Mouse (Mus musculus): ENCODE measurements around the gene Bak1.

DNA sequence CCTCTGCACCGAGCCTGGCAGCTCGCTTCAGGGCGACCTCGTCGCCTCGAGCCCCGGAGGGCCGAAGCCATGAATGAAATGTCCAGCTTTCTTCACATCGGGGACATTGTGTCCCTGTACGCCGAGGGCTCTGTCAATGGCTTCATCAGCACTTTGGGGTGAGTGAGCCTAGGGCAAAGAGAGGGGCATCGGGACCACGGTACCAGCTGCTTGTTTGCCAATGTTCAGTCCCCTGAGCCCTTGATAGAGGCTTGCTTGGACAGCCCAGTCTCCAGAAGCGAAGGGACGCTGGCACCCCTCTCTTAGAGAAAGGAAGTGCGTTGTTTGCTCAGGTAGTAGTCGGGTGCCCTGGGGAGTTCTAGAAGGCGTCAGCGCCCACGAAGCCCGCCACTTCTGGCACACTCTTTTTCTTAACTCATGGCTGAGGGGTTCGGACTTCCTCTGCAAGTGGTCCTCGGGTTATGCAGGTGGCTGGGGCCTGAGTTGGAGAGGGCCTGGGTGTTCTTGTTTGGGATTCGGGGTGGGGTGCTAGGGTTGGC, 28.8 kb upstream of the Bak1 start:
- TF ChIP-seq POLR2A (IDR thresholded peaks at IDR 0.05; ENCODE audit: borderline replicate concordance, control insufficient read depth, low read depth, low read length) (no peak), CTCF (IDR thresholded peaks at IDR 0.05; ENCODE audit: control insufficient read depth, insufficient read depth, low read length) (no peak)
